Mouse (Mus musculus) thymus, postnatal 0 days (tissue): ENCODE results near the gene Olfr374. TPM values are rescaled to one million over a fixed set of nuclear protein-coding genes. Genes with fewer than 3 reads are reported as not detected.
"Not testable (repeated sequence)": the region's sequence is repeated elsewhere in the genome, so short reads cannot be mapped to it uniquely, and the experiment has no call there.

Experiments used
- DNase-seq: peaks from one replicate; pipeline ENCODE4 v3.0.0-alpha.2; 2015; ENCODE audit warnings: low spot score
- polyA plus RNA-seq: library from polyadenylated mRNA; unstranded; fragments of >200 nt; fragmentation: Nextera tagmentation; extraction: Ambion mirVana; gene quantifications from 2 replicates; pipeline ENCODE4 v1.2.1, GENCODE M21; 2015

Gene Olfr374
- not detected in 2 replicates for polyA plus RNA-seq

DNA sequence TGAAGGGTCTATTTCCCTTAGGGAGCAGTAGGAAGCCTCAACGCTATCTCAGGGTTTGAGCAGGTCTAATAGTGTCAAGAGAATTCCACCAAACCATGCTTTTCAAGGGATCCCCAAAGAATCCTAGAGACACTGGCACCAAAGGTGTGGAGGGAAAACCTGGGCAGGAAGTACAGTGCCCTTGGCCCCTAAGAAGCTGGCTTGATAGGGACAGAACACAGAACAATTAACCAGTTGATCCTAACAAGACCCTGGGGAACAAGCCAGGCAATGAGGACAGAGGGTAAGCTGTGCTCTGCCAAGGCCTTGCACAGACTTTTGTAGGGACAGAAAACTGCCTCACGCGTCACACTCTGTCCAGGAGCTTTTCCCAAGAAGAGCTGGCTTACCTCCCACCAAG is at the start of gene Olfr374:
Gene Olfr374 (plus strand): TSS at position 301 of the 400 bp plus-strand sequence.
- DNase-seq, result no peak

DNA sequence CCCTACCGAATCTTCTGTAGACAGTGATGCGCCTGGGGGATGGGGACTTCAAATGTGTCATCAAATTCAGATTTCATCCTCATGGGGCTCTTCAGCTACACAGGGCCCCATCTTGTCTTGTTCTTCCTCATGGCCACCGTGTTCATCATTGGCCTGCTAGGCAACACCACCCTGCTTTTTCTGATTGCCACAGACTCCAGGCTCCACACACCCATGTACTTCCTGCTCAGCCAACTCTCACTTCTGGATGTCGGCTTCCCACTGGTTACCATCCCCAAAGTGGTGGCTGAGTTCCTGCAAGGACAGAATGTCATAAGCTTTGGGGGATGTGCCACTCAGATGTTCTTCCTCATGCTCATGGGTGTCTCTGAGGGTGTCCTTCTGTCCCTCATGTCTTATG is 49.2 kb upstream of the Olfr374 start:
- DNase-seq, result not testable (repeated sequence)

DNA sequence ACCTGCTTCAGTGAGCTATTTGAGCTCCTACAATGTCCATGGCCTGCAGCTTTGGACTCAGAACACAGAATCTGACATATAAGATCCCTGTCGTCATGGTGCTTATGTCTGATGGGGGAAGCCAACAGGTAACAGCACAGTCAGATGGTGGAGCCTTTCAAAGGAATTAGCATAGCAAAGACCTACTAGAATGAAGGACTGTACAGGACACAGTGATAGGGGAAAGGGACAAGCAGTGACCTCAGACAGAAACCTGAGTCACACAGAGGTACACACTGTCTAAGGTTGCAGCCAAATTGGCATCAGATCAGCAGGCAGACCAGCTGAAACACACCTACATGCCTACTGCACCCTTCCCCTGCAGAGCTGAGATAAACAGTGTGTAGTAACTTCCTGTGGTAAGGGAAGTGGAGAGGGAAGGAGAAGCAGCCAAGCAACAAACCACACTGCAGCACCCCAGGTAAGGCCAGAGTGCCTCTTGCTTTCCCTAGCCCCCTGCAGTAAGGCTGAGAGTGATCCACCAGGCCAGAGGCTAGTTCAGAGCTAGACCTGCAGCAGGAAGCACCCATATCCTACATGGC is 39.9 kb upstream of the Olfr374 start:
- not testable (repeated sequence) for DNase-seq

DNA sequence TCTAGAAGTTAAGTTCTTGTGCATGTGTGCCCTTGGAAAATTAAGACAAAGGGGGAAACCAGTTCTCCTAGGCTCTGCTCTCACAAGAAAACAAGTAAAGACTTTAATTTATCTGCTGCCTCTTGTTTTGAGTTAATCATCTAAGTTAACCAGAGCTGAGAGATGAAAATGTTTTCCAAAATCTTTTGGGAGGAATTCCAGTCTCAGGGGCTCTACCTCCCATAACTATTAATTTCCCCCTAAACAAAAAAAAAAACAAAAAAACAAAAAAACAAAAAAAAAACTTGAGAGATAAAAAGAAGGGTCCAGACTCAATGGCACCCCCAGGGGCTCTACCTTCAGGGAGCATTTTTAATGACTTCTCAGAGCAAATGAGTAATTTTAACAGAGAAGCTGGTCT is 24.0 kb upstream of the Olfr374 start, which contains the start of gene Olfr373:
Gene Olfr373 (plus strand): TSS at position 301 of the 400 bp plus-strand sequence.
- DNase-seq, result not testable (repeated sequence)

DNA sequence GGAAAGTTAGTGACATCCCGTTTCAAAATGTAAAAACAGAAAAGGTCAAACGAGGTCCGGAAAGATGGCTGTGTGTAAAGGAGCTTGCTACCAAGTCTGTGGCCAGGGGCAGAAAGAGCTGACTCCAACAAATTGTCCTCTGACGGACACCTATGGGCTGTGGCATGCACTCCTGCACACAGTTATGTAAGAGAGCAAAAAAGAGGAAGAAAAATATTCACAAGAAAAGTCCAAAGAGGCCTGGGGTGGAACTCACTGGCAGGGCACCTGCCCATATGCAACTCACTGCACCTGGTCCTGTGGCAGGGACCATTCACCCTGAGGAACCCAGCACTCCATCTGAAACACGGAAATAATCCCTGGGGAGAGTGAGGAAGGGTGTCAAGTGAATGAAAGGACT is 22.1 kb upstream of the Olfr374 start:
- DNase-seq, result no peak

DNA sequence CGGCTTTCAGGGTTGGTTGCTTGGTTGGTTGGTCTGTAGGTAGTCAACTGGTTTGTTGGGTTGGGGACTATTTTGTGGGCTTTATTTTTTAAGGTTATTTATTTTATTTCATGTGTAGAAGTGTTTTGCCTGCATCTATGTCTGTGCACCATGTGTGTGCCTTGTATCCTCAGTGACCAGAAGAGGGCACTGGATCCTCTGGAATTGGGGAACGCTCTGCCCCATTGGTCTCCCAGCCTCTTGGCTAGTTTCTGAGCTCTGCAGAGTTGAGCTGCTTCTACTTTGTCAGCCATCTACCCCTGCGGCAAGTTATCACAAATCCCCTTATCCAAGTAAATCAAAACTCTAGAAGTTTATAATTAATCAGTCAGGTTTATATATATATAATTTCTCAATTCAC is 19.2 kb upstream of the Olfr374 start:
- DNase-seq, result not testable (repeated sequence)

DNA sequence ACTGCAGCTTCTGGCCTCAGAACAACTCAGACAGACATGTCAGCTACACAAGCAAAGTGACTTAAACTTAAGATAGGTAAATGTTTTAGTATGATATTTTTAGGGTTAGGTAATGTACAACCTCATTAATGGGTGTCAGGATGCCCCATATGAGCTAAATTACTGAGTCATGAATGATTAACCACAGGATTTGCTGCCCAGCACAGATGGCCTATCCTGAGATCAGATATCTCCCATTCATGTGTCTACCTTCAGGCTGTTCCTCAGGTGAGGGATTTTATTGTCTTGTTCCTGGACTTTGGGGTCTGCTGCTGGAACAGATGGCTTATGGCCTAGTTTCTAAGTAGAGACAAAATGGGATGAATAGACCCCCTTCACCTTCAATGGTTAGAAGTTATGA is 10.1 kb upstream of the Olfr374 start:
- DNase-seq, result not testable (repeated sequence)

DNA sequence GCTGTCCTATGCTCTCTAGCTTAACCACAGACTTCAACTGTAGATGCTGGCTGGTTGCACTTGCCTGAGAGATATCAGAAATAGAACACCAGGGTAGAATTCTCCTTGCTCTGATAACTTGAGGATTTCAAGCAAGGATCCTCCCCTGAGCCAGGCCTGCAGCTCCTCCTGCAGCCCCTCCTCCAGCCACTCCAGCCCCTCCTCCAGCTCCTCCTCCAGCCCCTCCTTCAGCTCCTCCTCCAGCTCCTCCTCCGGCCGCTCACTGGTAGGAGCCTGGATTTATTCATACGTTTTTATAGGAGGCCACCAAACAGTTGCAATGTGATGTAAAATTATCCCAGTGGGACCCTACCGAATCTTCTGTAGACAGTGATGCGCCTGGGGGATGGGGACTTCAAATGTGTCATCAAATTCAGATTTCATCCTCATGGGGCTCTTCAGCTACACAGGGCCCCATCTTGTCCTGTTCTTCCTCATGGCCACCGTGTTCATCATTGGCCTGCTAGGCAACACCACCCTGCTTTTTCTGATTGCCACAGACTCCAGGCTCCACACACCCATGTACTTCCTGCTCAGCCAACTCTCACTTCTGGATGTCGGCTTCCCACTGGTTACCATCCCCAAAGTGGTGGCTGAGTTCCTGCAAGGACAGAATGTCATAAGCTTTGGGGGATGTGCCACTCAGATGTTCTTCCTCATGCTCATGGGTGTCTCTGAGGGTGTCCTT is 7.3 kb upstream of the Olfr374 start:
- not testable (repeated sequence) for DNase-seq

DNA sequence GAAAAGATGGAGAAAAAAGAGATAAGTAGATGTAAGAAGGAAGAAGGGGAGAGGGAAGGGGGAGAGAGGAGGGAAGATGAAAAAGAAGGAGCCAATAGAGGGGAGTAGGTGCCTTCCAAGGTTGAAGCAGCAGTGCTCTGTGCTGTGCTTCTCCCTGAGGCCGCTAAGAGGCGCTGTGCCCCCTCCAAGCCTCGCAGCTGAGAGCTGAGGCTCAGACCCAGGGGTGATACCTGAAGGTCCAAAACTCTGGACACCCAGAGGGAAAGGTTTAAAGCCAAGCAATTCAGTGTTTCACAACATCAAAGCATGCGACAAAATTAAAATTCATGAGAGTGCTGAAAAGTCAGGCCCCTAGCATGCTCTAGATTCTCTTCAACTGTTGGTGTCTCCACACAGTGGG is 1.7 kb upstream of the Olfr374 start:
- no peak for DNase-seq

DNA sequence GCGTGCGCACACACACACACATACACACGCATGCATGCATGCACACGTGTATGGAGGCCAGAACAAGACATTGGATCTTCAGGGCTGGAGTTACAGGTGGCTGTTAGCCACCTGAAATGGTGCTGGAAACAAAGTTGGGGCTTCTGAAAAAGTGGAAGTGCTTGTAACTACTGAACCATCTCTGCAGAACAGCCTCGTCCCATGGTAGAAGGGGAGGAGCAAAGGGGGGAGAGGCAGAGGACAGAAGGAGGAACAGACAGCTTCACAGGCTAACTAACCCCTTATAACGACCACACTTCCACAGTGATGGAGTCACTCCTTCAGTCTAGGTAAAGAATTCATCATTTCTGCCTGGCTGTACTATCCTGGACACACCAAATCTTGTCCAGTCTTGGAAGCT is 4.0 kb downstream of the Olfr374 start:
- no peak for DNase-seq

DNA sequence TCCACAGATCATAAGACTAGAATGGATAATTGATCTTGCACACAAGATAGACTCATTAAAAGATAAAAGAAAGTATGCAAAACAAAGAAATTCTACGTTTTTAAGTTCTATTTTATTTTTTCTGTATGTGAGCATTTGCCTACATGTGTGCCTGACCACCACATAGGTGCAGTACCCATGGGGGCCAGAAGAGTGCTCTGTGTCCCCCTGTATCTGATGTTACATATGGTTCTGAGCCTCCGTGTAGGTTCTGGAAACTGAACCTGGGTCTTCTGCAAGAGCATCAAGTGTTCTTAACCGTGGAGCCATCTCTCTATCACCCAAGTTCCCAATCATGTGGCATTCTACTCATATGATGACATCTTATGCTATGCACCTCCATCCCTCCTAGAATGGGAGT is 5.6 kb downstream of the Olfr374 start:
- no peak for DNase-seq

DNA sequence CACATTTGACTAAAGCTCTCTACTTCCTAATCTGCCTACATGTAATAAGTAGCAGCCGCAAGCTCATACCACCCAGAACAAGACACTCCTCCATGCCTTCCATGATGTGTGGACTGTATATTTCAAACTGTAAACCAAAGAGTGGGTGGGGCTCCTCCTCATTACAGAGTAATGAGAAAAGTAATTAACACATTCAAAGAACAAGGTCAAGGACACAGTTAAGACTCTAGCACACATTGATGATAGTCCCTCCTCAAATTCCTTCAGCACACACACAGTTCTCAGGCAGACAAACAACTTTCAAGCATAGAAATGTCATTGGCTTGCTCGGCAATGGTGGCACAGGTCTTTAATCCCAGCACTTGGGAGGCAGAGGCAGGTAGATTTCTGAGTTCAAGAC is 8.4 kb downstream of the Olfr374 start:
- no peak for DNase-seq

DNA sequence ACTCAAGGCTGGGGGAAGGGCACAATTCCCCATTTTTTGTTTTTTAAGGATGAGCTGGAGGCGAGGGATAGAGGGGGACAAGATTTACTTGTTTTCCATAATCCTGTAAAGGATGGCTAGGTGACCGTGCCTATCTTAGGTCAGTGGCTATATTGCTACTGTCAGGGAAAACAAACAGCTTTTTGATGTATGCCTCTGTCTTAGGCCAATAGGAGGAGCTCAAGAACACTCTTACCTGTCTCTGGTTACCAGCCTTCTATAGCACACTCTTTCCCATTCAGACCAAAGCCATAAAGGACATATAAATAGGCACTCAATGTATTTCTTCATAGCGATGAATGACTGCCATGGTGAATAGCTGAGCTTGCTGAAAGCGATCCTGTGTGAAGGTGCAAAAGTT is 11.8 kb downstream of the Olfr374 start:
- no peak for DNase-seq

DNA sequence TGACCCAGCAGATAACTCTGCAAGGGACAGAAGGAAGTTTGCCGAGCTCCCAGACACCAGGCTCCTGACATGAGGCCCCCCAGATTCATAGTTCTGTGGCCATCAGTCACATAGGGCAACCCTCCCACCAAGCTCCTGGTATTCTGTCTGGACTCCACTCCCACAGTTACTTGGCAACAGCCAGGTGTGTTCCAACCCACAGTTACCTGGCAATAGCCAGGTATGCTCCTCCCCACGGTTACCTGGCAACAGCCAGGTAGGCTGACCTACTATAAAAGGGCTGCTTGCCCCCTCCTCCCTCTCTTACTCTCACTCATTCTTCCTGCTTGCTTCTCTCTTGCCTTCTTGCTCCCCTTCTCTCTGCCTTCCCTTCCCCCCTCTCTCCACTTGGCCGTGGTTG is 14.6 kb downstream of the Olfr374 start:
- not testable (repeated sequence) for DNase-seq

DNA sequence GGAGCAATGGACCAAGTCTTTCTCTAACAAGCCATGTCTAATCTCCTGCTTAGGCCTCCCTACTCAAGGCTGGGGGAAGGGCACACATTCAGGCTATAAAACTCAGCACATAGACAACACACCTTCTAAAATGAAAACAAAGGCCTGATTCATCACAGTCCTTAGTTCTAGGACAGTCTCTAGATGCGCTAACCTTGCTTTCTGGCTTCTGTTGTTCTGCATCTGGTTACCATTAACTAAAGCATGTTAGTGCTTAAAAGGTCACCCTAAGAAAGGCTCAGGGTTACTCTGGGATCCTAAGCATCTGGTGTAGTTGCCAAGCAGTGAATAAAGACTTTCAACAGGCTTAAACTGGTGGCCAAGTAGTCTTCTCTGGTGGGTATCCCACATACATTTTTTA is 15.2 kb downstream of the Olfr374 start:
- DNase-seq, result no peak

DNA sequence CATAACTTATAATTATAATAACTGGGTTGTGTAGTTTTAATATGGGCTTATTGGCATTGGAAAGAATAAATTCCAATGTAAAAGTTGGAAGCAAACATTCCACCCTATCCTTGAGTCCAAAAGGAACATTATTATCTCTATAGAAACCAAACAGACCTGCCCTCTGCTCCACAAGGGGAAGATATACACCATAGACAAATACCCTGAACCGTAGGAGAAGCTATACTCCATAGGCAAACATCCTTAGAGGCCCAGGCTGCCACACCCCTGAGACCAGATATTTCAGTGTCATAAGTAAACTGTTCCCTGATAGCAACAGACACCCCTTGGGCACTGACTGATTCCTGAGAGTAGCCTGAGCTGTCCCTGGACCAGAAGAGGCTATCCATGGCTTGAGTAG is 21.0 kb downstream of the Olfr374 start:
- no peak for DNase-seq

DNA sequence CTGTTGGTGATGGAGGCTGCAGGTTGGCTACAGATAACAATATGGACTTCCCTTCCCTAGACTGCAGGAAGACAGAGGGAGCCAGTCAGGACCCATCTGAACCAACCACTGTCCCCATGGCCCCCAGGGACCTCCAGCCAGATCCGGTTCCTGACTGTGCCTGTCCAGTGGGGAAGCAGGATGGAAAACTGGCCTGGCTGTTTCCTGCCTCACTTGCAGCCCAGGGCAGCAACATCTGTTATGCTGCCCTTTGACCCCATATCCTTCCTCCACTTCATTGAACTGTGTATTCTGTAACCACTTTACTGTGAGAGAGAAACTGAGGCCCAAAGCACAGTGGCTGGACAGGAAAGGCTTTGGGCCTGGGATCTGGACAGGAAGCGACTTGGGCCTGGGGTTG is 24.4 kb downstream of the Olfr374 start:
- DNase-seq, result no peak

DNA sequence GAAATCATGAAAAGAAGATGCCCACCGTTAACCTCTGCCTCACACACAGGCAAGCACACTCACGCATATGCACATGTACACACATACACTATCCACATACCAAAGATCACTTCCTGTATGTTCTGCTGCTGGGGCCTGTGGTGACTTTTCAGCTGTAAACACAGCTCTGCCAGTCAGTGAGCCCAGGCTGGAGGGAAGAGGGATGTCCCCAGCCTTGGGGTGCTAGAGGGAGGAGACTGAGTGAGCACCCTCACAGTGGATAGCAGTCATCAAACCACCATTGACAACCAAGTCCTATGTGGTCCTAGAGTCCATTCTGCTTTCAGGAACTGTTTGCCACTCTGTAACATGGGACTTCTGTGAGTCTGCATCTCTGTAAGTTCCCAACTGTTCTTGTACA is 25.1 kb downstream of the Olfr374 start:
- DNase-seq, result peak; percentile 33

DNA sequence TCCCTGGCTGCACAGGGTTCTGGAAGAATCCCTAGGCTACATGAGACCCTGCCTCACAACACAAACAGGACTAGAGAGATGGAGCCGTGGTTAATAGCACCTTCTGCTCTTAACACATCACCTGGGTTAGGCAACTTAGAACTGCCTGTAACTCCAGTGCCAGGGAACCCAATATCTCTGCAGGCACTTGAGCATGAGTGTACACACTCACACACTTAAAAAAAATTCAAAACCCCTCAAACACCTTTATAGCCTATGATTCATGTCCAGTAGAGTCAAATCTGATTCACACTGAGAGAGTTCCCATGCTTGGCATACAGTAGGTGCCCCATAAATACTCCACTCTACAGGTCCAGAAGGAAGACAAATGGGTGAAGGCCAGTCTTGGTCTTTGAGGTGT is 25.6 kb downstream of the Olfr374 start:
- no peak for DNase-seq

DNA sequence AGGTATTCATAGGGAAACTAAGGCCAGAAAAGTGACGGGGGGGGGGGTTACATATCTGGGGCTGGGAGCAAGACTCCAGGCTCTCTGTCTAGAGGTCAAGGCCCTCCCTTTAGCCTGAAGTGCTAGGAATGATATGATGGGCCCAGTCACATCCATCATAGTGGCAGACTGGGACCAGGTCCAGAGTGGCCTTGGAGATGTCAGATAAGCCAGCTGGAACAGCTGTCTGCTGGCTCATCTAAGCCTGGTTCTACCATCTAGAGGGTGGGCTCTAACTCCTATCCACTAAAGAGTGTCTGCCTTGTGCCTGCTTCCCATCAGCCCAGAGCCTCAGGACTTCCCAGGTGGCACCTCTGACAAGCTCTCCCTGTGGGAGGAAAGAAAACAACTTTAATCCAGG is 26.1 kb downstream of the Olfr374 start:
- DNase-seq, result no peak

DNA sequence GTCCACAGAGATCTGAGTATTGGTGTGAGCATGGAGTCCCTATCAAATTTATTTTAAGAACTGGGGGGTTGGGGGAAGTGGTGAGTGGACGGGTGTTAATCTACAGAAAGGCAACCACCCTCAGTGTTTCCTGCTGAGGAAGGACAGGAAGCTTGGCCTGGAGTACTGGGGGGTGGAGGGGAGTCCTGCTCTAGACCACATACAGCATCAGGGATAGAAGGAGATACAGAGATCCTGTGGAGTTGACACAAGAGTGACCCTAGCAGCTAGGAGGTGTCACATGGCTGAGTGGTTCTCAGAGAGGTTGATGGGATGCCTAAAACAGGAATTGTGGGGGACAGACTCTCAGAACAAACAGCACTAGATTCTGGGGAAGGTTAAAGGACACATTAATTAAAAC is 26.7 kb downstream of the Olfr374 start:
- no peak for DNase-seq

DNA sequence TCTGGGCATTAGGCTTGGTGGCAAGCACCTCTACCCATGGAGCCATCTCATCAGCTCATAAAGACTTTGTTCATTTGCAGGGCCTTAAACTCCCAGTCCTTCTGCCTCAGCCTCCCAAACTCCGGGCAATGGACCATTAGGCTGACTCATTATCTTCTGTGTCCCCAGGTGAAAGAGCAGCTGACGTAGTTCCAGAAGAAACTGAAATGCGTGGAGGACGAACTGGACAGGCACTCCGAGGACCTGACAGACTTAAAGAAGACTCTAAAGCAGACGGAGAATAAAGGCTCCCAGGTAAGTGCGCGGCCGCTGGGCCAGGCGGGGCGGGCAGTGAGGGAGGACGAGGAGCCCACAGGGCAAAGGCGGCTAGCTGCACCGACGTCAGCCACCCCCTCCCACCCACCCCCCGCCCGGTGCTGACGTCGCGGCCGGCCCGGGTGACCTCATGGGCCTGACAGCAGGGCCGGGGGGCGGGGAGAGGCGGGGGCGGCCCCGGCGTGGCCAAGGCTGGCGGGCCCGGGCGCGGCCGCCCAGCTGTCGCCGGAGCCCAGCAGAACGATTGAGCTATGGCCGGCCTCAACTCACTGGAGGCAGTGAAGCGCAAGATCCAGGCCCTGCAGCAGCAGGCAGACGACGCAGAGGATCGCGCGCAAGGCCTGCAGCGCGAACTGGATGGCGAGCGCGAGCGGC is 28.1 kb downstream of the Olfr374 start, which contains the start of gene Tpm4:
Gene Tpm4 (plus strand): TSS at position 220 of the 690 bp plus-strand sequence.
- DNase-seq, result peak; percentile 46
